Mouse (Mus musculus): ENCODE data around the gene Zfp964.
"Not testable (repeated sequence)": the region's sequence is repeated elsewhere in the genome, so short reads cannot be mapped to it uniquely, and the experiment has no call there.

The Zfp964 gene

DNA sequence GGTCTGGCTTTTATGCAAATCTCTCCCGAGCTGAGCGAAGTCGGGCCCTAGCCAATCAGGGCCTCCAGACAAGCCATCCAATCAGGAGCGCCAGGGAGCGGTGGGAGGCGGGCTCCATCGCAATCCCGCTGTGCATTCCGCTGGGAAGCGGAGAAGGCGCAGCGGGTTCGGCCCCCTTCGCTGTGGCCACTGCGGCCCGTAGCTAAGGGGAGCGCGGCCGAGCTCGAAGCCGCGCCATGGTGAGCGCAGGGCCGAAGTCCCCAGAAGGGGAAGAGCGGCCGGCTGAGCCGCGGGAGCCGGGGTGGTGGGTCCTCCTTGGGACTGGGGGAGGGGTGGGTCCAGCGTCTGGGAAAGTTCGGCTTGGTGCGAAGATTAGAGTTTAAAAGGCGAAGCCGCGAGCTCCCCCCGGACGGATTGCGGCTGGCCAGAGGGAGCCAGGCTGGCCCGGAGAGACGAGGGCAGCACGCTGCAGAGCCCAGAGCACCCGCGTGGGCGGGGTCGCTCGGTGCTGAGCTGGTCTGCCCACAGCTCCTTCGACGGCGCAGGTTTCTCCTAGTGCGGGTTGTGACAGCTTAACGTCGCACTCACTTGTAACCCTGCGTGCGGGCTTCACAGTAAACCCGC is at the start of gene Zfp964:
TSS of gene Zfp964 (plus strand) at position 122 of the 624 bp plus-strand sequence.
- peak; percentile 96 for DNase-seq (ENCODE audit: low spot score)

- DNase-seq (ENCODE audit: low spot score) = no peak
Observed at GRCm38 (mm10) chr8:69614687-69615086, 39.6 kb upstream of the Zfp964 start.

- no peak for DNase-seq (ENCODE audit: low spot score)
Observed at GRCm38 (mm10) chr8:69618078-69618477, 36.2 kb upstream of the Zfp964 start.

- DNase-seq (ENCODE audit: low spot score) = peak; percentile 99
Observed at GRCm38 (mm10) chr8:69625095-69625789, 29.0 kb upstream of the Zfp964 start, which contains the start of gene Zfp868. TSS of gene Zfp868 (minus strand) at chr8:69625548.

GRCm38 (mm10) chr8:69653808-69654357 is 396 bp upstream of the Zfp964 start:
- peak; percentile 16 for DNase-seq (ENCODE audit: low spot score)

- no peak for DNase-seq (ENCODE audit: low spot score)
Observed at GRCm38 (mm10) chr8:69661294-69661693, 7.0 kb downstream of the Zfp964 start.

DNA sequence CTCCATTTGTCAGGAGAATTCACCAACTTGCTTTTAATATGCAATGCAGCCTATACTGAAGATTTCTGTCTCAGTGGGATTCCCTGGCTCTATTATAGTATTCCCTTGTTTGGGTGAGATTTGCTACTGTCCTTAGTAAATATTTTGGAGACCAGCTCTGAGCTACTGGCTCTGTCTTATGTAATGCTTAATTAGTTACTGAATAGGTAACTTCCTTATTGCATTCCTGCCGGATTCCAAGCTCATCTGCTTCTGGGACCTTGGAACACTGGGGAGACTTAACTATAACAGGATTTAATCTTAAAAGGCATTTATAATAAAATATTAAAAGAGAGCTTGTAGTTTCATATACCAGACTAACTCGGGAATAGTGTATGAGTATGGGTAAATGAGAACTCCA is 10.8 kb downstream of the Zfp964 start:
- DNase-seq (ENCODE audit: low spot score) = not testable (repeated sequence)

DNA sequence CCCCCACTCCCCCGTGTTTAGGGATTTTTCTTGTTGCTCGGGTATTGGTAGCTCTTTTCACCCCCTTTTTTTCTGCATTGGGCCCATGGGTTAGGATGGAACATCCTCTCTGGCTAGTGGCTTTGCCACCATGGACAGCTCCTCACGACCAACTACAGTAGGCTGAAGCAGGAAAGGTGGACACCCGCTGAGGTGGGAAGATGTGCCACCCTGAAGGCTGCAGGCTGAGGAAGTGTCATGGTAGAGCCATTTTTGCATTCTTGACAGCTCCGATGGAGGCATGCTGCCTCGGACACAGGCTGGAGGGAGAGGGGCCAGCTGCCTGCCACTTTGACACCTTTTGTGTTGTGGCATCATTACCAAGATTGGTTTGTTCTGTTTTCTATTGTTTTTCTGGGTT is 47.5 kb downstream of the Zfp964 start:
- no peak for DNase-seq (ENCODE audit: low spot score)

- DNase-seq (ENCODE audit: low spot score) = not testable (repeated sequence)
Observed at GRCm38 (mm10) chr8:69710624-69711023, 56.3 kb downstream of the Zfp964 start, which contains the start of gene Zfp869. TSS of gene Zfp869 (minus strand) at chr8:69710724.

DNA sequence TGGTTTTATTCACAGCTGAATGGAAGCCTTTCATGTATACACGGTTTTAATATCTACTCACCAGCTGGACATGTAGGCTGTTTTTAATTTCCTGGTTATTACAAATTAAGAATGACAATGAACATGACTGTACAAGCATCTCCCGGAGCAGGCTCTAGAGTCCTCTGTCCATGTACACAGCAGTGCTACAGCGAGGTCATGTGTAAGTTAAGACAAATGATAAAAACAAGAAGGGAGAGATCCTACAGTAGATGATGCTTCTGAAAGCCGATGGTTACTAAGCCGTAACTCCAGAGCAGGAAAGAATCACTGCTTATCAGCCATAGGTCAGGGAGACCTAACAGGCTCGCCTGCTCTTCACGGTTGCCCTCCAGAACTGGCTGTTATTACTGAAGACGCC is 59.2 kb downstream of the Zfp964 start:
- DNase-seq (ENCODE audit: low spot score) = no peak

GRCm38 (mm10) chr8:69715366-69715765 is 61.1 kb downstream of the Zfp964 start:
- DNase-seq (ENCODE audit: low spot score) = no peak
